Mouse (Mus musculus) brown adipose tissue, adult 24 weeks (tissue): ENCODE results near the gene Caprin1. TPM values are rescaled to one million over a fixed set of nuclear protein-coding genes. Genes with fewer than 3 reads are reported as not detected.
A peak's percentile ranks its signal among the peaks of the same experiment; 100 is the strongest.

Experiments
- H3K27ac ChIP-seq: fragments of 200-500 bp; replicated peaks from 2 replicates; pipeline ENCODE4 v1.5.1; 2012; ENCODE audit warnings: low read depth, mild to moderate bottlenecking, low read length
- H3K4me1 ChIP-seq: fragments of 200-500 bp; 2 replicates; pipeline ENCODE4 v1.6.1; 2012; ENCODE audit warnings: low read length, mixed read lengths; ENCODE audit not compliant: control insufficient read depth, insufficient read depth, insufficient read length
- H3K4me3 ChIP-seq: fragments of 200-500 bp; 2 replicates; pipeline ENCODE4 v1.5.1; 2012; ENCODE audit warnings: low read depth, mild to moderate bottlenecking, low read length, moderate library complexity; ENCODE audit not compliant: insufficient read depth
- polyA plus RNA-seq: library from polyadenylated mRNA; stranded (reverse); fragments of >200 nt; gene quantifications from 2 replicates; pipeline ENCODE4 v1.2.4, GENCODE M21; 2012; ENCODE audit not compliant: missing spikeins, insufficient read depth, insufficient read length

The Caprin1 gene
- polyA plus RNA-seq, 1 experiment, result 164 TPM

GRCm38 (mm10) chr2:103760906-103761716, 36.3 kb downstream of the Caprin1 start, which contains the start of gene Nat10:
Nat10 (minus strand) TSS chr2:103761270.
- H3K27ac ChIP-seq, result peak within 1 kb of the TSS; percentile 11
- peak within 1 kb of the TSS; percentile 72 for H3K4me3 ChIP-seq
- no peaks in the 10 kb centered on the region for H3K4me1 ChIP-seq

GRCm38 (mm10) chr2:103760421-103760820, 37.0 kb downstream of the Caprin1 start:
- peak overlapping the region; percentile 72 for H3K4me3 ChIP-seq
- no peak overlapping the region; the same call in 1 of the 2 replicates for H3K27ac ChIP-seq
- no peaks in the 10 kb centered on the region for H3K4me1 ChIP-seq

GRCm38 (mm10) chr2:103755458-103756085, 41.9 kb downstream of the Caprin1 start:
- no peak overlapping the region for H3K4me3 ChIP-seq
- no peaks in the 10 kb centered on the region for H3K4me1 ChIP-seq
- no peak overlapping the region for H3K27ac ChIP-seq

- H3K27ac ChIP-seq, result no peak overlapping the region
- H3K4me3 ChIP-seq, result no peak overlapping the region
- no peaks in the 10 kb centered on the region for H3K4me1 ChIP-seq
Measured at GRCm38 (mm10) chr2:103754614-103755013, 42.8 kb downstream of the Caprin1 start.

GRCm38 (mm10) chr2:103751771-103752170, 45.7 kb downstream of the Caprin1 start:
- H3K27ac ChIP-seq, result no peak overlapping the region
- no peak overlapping the region for H3K4me3 ChIP-seq
- no peaks in the 10 kb centered on the region for H3K4me1 ChIP-seq

GRCm38 (mm10) chr2:103749091-103749490, 48.4 kb downstream of the Caprin1 start:
- Histone ChIP-seq H3K4me1 (no peaks in the 10 kb centered on the region), H3K27ac (no peak overlapping the region), H3K4me3 (no peak overlapping the region)

GRCm38 (mm10) chr2:103747891-103748290, 49.6 kb downstream of the Caprin1 start:
- no peak overlapping the region for H3K4me3 ChIP-seq
- H3K27ac ChIP-seq, result no peak overlapping the region
- no peaks in the 10 kb centered on the region for H3K4me1 ChIP-seq

- Histone ChIP-seq H3K4me1 (no peaks in the 10 kb centered on the region), H3K4me3 (no peak overlapping the region), H3K27ac (no peak overlapping the region)
Measured at GRCm38 (mm10) chr2:103746761-103747160, 50.7 kb downstream of the Caprin1 start.

GRCm38 (mm10) chr2:103746096-103746495, 51.4 kb downstream of the Caprin1 start:
- H3K4me3 ChIP-seq, result no peak overlapping the region
- no peaks in the 10 kb centered on the region for H3K4me1 ChIP-seq
- no peak overlapping the region for H3K27ac ChIP-seq

- H3K27ac ChIP-seq, result no peak overlapping the region
- H3K4me1 ChIP-seq, result no peaks in the 10 kb centered on the region
- H3K4me3 ChIP-seq, result no peak overlapping the region
Measured at GRCm38 (mm10) chr2:103745481-103745880, 52.0 kb downstream of the Caprin1 start.

- Histone ChIP-seq H3K4me3 (no peak overlapping the region), H3K27ac (no peak overlapping the region), H3K4me1 (no peaks in the 10 kb centered on the region)
Measured at GRCm38 (mm10) chr2:103743988-103744387, 53.5 kb downstream of the Caprin1 start.

- no peaks in the 10 kb centered on the region for H3K4me1 ChIP-seq
- no peak overlapping the region for H3K27ac ChIP-seq
- H3K4me3 ChIP-seq, result no peak overlapping the region
Measured at GRCm38 (mm10) chr2:103743536-103743935, 53.9 kb downstream of the Caprin1 start.

- H3K4me3 ChIP-seq, result no peak overlapping the region
- H3K27ac ChIP-seq, result no peak overlapping the region
- H3K4me1 ChIP-seq, result no peaks in the 10 kb centered on the region
Measured at GRCm38 (mm10) chr2:103742821-103743220, 54.6 kb downstream of the Caprin1 start.

GRCm38 (mm10) chr2:103731423-103731822, 66.0 kb downstream of the Caprin1 start:
- no peak overlapping the region for H3K27ac ChIP-seq

GRCm38 (mm10) chr2:103730999-103731398, 66.5 kb downstream of the Caprin1 start:
- Histone ChIP-seq H3K4me1 (no peaks in the 10 kb centered on the region), H3K27ac (no peak overlapping the region), H3K4me3 (no peak overlapping the region)

More at GRCm38 (mm10) chr2:103731423-103731822, 66.0 kb downstream of the Caprin1 start:
- no peak overlapping the region for H3K4me3 ChIP-seq
- H3K4me1 ChIP-seq, result no peaks in the 10 kb centered on the region
